Mouse (Mus musculus) forelimb bud, embryonic 11.5 days (tissue): ENCODE results near the gene Trim67.
A peak's percentile ranks its signal among the peaks of the same experiment; 100 is the strongest.
"Not testable (repeated sequence)": the region's sequence is repeated elsewhere in the genome, so short reads cannot be mapped to it uniquely, and the experiment has no call there.

ENCODE experiments used
- DNase-seq: peaks from one replicate; pipeline ENCODE4 v3.0.0-alpha.2; 2012; ENCODE audit warnings: low read depth, low spot score

The Trim67 gene

GRCm38 (mm10) chr8:124831941-124832340 is 39.0 kb downstream of the Trim67 start:
- no peak for DNase-seq

- no peak for DNase-seq
Measured at GRCm38 (mm10) chr8:124833430-124834205, 40.7 kb downstream of the Trim67 start.

GRCm38 (mm10) chr8:124835848-124836247 is 43.0 kb downstream of the Trim67 start:
- DNase-seq: no peak

GRCm38 (mm10) chr8:124836273-124836672 is 43.4 kb downstream of the Trim67 start:
- no peak for DNase-seq

- DNase-seq: no peak
Measured at GRCm38 (mm10) chr8:124836907-124837306, 44.0 kb downstream of the Trim67 start.

DNA sequence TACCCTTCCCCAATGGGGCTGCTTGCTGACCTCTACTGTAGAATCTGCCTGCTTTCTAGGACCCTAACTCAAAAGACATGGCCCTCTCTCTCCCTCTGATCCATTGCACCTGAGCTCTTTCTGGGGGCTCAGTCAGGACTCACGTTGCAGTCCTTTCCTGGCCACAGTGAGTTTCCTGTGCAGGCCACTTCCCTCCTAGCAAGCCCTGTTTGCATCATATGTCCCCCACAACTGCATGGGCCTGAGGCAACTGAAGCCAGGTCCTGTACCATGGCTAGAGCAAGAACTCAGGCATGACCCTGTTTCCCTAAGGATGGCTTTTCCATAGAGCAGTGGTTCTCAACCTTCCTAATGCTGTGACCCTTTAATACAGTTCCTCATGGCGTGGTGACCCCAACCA is 45.1 kb downstream of the Trim67 start:
- no peak for DNase-seq

DNA sequence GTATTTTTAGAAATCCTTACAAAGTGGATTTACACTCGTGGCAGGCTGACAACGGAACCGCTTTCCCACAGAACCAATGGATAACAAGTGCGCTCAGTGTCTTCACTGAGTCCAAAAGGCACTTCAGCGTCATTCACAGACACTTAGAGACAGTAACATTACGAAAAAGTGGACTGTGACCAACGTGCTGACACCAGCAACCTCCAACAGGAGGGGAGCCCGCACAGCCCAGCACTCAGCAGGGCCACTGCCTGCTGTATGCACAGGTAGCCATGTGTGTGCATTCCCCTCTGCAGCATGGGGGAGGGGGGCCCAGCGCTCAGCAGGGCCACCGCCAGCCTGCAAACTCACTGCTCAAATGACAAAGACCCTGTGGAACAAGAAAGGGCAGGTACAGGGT is 46.5 kb downstream of the Trim67 start:
- DNase-seq: no peak

DNA sequence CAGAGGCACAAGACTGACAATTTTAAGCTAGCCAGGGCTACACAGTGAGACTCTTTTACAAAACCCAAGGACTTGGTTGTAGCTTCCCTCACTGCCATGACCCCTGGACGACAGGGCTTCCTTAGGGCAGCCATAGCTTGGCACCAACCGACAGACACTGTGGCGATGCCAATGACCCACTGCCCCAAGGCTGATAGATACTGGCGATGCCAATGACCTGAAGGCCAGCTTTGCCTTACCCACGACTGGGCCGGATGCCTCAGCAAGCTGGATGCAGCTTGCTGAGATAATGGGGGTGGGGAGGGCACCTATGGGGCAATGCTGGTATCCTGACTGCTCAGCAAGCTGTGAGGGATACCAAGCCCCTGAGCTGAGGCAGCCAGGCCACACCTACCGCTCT is 48.0 kb downstream of the Trim67 start:
- DNase-seq: no peak

DNA sequence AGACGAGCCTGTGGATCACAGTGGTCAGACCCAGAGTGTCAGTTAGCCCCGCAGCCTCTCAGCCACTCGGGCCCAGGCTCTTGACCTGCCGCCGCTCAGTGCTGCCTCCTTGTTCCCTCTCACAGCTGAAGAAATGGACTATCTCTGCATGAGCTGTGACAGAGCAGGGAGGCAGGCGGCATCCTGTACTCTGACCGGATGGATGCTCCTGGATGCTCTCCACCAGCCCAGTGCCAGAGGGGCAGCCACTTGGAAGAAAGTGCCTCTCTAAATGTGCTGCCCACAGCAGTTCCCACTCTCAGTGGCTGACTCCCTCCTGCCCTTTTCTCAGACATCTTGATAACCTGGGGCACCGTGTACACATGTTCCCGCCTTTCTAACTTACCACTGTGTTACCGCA is 48.9 kb downstream of the Trim67 start:
- no peak for DNase-seq

DNA sequence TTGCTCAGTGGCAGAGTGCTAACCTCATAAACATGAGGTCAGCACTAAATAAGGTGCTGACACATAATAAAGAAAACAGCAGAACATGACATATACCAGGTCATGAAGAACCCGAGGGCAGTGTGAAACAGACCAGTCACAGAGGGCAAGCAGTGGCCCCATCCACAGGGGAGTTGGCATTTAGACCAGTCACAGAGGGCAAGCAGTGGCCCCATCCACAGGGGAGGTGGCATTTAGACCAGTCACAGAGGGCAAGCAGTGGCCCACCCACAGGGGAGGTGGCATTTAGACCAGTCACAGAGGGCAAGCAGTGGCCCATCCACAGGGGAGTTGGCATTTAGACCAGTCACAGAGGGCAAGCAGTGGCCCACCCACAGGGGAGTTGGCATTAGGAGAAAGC is 50.0 kb downstream of the Trim67 start:
- DNase-seq: not testable (repeated sequence)

GRCm38 (mm10) chr8:124845131-124845530 is 52.2 kb downstream of the Trim67 start:
- DNase-seq: no peak

DNA sequence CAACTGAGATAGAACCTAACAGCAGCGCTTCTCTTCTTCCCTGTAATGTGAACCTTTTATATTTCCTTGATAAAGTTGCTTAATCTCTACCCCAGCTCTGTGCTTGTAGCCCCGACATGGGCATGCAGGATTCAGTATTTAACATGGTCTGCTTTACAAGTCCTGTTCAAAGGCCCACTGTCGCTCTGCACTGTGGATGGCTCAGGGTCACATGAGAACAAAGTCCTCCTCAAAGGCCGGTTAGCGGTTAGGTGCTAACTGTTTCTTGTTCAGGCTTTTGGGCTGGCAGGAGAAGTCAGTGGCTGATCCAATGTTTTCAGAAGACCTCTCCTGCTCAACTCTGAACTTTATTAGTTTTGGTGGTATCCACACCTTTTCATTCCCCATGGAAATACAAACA is 52.7 kb downstream of the Trim67 start:
- no peak for DNase-seq

GRCm38 (mm10) chr8:124853511-124853910 is 60.6 kb downstream of the Trim67 start:
- DNase-seq: no peak

- no peak for DNase-seq
Measured at GRCm38 (mm10) chr8:124859466-124859865, 66.6 kb downstream of the Trim67 start.

DNA sequence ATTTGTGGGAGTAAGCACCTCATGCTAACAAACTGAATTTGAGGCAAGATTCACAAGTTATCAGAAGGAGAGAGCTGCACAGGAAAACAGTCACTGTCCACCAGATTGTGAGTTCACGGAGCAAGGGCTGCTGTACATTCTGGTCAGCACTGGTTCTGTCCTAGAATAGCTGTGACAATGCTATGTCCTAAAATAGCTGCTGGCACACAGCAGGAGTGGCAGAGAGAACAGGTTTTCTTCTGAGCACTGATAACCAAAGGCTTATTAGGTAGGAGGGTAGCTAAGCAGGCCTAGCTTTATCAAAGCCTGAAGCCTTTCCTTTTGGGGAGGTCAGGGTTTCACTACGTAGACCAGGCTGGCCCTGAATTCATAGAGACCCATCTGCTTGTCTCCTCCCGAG is 67.3 kb downstream of the Trim67 start:
- DNase-seq: no peak

DNA sequence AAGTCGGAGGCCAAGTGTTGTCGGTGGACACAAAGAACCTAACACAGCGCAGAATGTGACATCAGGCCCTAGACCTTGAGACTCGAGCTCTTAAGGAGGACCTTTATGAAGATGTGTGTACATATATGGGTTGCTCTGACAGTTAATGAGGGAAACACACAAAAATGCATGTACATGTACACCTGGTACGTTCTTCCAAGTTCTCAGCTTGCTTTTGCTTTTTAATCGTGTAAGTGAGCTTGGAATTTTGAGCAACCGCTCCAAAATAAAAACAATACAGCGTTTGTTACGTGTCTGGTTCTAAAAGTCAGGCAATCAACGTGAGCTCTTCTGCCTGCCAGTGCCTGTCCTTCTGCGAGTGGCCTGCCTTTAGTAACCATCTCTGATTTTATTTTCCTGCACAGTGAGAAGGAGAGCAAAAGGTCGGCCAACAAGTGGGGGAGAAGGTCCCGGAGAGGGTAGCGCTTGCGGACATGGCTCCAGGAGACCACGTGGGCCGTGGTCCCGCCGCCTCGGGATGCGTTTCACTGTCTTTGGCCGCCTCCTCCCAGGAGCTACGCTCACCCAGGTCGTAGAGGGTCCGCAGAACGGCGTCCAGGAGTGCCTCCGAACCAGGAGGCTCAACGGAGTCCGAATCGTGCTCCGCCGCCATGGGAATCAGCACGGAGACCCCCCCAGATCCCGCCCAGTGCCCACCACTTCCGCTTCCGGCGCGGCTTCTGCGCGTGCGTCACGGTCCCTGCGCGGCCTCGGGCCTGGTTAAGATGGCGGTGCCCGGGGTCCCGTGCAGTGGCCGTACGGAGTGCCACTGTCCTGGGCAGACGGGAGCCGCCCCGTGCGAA is 69.7 kb downstream of the Trim67 start, which contains the start of the genes Gnpat and 2810004N23Rik:
Gene Gnpat (plus strand): TSS at position 713 of the 842 bp plus-strand sequence.
Gene 2810004N23Rik (minus strand): TSS at position 800 of the 842 bp plus-strand sequence.
- peak; percentile 91 for DNase-seq

- no peak for DNase-seq
Measured at GRCm38 (mm10) chr8:124863163-124863677, 70.3 kb downstream of the Trim67 start.

DNA sequence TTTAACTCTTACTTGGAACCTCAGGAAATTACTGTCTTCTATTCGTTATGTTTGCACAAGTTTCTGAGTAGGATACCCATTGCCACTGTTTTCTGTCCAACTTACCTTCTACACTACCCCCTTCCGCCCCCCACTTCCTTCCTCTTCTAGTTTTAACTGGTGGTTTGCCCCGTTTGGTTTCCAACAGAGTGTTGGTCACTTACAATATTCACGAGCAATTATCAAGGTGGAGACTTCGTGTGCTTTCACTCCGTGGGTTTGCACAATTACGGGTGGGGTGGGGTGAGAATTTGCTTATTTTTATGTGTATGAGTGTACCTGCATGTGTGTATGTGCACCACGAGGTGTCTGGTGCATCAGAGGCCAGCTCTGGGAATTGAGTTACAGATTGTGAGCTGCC is 70.8 kb downstream of the Trim67 start:
- DNase-seq: peak; percentile 5

DNA sequence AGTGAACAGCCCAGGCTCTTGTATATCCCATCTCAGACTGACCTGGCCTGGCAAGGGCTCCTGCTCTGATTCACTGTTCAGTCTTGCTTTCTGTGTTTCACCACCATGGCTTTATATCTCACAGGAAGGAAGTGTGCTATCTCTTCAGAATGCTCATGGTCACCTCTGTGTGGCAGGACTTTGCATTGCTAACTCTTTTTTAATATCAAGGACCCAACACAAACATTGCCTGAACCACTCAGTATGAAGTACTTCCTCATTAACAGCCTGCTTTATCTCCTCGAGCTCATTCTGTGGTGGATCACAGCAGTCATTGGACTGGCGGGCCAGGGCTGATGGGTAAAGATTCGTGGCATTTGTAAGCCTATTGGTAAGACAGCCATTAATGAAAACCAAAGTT is 73.8 kb downstream of the Trim67 start:
- no peak for DNase-seq

- DNase-seq: no peak
Measured at GRCm38 (mm10) chr8:124867126-124867525, 74.2 kb downstream of the Trim67 start.

- no peak for DNase-seq
Measured at GRCm38 (mm10) chr8:124869708-124870107, 76.8 kb downstream of the Trim67 start.

DNA sequence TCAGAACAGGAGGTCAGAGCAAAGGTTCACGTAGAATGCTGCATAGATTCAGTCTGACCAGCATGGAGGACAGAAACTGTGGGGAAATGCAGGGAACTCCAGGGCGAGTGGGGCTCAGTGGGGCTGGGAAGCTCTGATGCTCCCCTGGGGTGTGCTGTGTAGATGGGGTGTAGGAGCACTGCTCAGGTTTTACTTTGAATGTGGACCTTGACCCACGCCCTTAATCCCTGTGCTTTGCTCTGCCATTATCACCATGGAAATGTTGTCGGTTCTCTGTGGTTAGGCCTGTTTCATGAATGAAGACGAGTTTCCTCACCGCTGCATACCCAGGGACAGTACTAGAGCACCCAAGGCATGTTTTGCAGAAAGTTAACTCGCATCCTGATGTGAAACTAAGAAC is 78.6 kb downstream of the Trim67 start:
- DNase-seq: no peak
